Mouse (Mus musculus): ENCODE measurements at regions not wholly inside any gene's neighbourhood (a gene's known extent, or its start where the extent isn't known, plus 50 kb on each side); places are given as distances from the start of the nearest gene placed in this dataset.

DNA sequence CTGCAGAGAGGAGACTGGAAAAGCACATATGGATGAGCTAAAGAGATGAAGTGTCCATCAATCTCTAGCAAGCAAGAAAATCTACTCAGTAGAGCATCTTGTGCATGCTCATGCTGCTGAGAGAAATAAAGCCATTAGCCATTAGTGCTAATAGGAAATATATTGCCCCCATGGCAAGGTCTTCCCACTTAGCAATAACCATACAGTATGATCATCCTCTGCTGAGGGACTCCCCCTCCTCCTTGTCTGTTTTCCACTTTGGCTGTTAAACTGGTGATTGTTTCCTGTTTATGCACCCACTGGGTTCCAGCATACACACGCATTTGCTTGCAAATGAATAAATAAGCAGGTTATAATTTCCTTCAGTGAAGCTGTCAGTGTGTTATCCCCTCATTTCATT, 769.4 kb downstream of the Defb40 start:
- TF ChIP-seq POLR2A (IDR thresholded peaks at IDR 0.05; ENCODE audit: control insufficient read depth in 1 of 2, insufficient read depth in 1 of 2, low read depth in 1 of 2, low read length in 2 of 2, poor library complexity in 1 of 2), result no peak
- no peak for TF ChIP-seq EP300 (IDR thresholded peaks at IDR 0.05; ENCODE audit: low read depth in 1 of 2, low read length in 2 of 2)
- no peak for TF ChIP-seq ZKSCAN1 (IDR thresholded peaks at IDR 0.05; ENCODE audit: low read depth, low read length)
- TF ChIP-seq CHD2 (IDR thresholded peaks at IDR 0.05; ENCODE audit: low read length), result no peak
- no peak for TF ChIP-seq CTCF (IDR thresholded peaks at IDR 0.05 in 2 of 3, conservative IDR thresholded peaks at IDR 0.05 in 1 of 3; ENCODE audit: control insufficient read depth in 1 of 3, insufficient read depth in 1 of 3, low read depth in 2 of 3, low read length in 3 of 3, poor library complexity in 1 of 3, severe bottlenecking in 1 of 3)
- TF ChIP-seq MYB (IDR thresholded peaks at IDR 0.05; ENCODE audit: low read depth, low read length), result no peak
- no peak for TF ChIP-seq TAL1 (IDR thresholded peaks at IDR 0.05; ENCODE audit: low read length)
- no peak for TF ChIP-seq SMC3 (IDR thresholded peaks at IDR 0.05; ENCODE audit: low read depth, low read length)
- TF ChIP-seq ETS1 (IDR thresholded peaks at IDR 0.05; ENCODE audit: low read depth, low read length), result no peak
- TF ChIP-seq POLR2AphosphoS5 (IDR thresholded peaks at IDR 0.05; ENCODE audit: borderline replicate concordance, low read depth, low read length), result no peak
- no peak for TF ChIP-seq HCFC1 (IDR thresholded peaks at IDR 0.05; ENCODE audit: low read depth, low read length)
- TF ChIP-seq POLR2AphosphoS2 (IDR thresholded peaks at IDR 0.05; ENCODE audit: low read length), result no peak
